Mouse (Mus musculus): ENCODE results near the gene Fgfr2.

- TF ChIP-seq CTCF (IDR thresholded peaks at IDR 0.05): no peak
- TF ChIP-seq EP300 (IDR thresholded peaks at IDR 0.05): no peak
Observed at GRCm38 (mm10) chr7:130182551-130182950, 2940.6 kb downstream of the Fgfr2 start.
